Mouse (Mus musculus): ENCODE measurements around the gene Pemt.
A peak's percentile ranks its signal among the peaks of the same experiment; 100 is the strongest.

Gene Pemt

DNA sequence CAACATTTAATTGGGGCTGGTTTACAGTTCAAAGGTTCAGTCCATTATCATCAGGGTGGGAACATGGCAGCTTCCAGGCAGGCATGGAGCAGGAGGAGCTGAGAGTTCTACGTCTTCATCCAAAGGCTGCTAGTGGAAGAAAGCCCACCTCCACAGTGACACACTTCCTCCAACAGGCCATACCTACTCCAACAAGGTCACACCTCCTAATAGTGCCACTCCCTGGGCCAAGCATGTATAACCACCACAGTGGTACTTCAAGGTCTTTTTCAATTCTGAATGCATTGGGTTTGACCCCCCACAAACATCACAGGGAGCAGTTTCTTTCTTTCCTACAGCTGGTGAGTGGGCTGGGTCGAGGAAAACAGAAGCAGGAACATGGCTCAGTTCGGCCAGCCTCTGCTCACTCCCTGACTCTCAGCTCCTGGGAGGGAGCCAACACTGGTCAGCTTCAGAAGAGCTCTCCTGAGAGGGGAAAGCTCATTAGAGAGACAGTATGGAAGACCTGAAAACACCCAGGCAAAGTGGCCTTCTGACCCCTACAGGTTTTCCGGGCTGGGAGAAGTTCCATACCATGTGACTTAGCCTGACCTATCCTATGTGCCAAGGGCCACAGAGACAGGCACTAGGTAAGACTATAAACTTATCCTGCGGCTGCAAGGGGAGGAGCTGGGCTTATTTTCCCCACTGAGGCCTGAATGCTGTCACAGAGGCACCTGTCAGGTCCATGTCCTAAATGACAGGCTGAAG, 44.9 kb downstream of the Pemt start:
- DNase-seq (ENCODE audit: low spot score), result no peak

DNA sequence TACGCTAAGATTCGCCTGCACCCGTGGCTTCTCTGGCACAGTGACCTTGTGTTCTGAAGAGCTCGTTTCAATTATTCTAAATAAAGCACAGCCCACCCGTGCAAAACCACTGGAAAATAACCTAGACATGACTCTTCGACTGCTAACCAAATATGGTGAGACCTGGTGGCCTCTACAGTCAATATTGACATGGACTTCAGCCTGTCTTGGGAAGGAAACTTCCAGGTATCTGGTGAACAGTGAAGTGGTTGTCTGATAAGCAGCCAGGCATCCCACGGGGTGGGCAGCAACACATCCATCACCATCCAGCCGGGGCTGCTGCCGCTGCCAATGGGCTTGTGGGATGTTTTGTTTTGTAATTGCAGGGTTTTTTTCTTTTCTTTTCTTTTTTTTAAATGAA, 52.0 kb downstream of the Pemt start:
- DNase-seq (ENCODE audit: low spot score), result no peak

DNA sequence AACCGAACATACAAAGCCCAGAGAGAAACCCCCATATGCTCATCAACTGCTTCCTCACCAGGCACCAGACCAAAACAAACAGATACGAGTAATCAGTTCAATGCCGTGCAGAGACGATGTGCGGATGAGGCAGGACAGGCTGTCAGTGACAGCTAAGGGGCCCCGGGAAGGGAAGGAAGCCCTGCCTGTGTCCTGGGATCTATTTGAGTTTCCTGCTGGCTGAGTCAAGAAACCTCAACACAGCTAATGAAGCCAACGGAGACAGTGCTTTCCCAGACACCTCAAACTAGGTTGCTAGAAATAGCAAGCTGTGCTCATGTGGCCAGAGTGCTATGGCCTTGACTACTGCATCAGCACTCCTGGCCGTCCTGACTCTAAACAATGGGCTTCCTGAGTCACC, 54.9 kb downstream of the Pemt start:
- DNase-seq (ENCODE audit: low spot score), result no peak

DNA sequence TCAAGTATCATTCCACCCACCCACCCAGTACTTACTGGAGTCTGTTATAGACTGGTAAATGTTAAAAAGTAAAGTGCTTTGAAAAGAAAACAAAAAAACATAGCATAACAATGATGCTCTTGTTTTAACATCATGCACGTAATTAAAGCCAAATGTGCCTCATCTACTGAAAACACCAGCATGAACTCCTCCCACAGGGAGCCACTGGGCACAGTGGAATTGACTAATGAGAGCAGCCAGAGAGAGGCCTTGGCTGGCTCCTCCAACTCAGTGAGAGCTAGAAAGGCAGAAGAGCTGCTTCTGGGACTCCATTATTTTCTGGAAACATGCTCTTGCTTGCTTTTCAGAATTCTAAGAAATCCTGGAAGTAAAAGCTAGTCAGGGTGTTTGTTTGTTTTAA, 56.9 kb downstream of the Pemt start:
- no peak for DNase-seq (ENCODE audit: low spot score)

GRCm38 (mm10) chr11:59977831-59978230, 68.5 kb downstream of the Pemt start:
- DNase-seq (ENCODE audit: low spot score), result no peak

DNA sequence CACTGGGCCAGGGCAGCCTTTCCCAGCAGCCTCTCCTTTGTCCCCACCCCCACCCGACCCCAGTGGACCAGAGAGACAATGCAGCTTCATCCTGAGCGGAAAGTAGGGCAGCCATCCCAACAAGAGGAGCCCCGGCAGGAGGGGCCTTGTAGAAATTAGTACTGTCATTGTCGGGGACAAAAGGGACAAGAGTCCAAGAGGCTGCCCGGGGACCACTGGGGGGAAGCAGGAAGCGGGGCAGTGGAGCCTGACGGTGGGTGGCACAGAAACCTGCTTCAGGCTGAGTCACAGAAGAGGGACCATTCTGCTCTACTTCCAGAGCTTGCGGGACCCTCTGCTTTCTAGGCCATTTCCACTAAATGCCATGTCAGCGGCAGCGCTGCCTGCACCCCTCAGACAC, 71.0 kb downstream of the Pemt start:
- no peak for DNase-seq (ENCODE audit: low spot score)

DNA sequence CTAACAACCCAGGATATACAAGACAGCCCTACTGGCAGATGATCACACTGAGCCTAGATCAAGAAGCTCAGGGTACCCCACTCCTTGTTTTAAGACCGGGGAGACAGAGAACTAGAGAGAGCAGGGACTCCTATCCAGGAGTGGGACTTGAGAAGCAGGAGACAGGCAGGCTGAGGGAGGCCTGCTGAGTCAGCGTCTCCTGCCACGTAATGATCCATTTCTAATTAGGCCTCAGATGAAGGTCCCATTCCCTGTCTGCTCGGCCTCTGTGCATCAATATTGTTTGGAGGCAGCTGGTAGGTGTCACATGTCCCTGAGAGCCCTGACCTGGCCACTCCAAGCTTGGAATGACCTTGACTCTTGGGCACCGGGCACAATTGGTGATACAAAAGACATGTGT, 72.9 kb downstream of the Pemt start:
- no peak for DNase-seq (ENCODE audit: low spot score)

- DNase-seq (ENCODE audit: low spot score), result no peak
Measured at GRCm38 (mm10) chr11:59971691-59972090, 74.6 kb downstream of the Pemt start.

GRCm38 (mm10) chr11:59970780-59971179, 75.5 kb downstream of the Pemt start:
- DNase-seq (ENCODE audit: low spot score), result no peak

DNA sequence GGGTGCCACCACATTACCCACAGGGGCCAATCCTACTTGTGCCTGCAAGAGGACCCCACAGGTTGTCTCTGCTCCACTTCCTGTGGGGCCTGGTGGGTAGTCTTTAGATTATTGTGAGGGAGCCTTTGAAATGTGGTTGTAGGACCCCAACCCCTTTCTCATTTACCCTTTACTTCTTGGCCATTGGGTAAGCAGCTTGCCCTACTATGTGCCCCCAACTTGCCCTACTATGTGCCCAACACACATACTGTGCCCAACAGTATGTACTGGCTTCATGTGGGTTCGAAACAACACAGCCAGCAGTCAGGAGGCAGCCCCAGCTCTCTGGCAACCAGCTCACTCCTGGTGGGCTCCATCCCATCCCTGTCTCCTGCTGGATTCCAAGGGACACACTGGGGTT, 78.5 kb downstream of the Pemt start:
- no peak for DNase-seq (ENCODE audit: low spot score)

DNA sequence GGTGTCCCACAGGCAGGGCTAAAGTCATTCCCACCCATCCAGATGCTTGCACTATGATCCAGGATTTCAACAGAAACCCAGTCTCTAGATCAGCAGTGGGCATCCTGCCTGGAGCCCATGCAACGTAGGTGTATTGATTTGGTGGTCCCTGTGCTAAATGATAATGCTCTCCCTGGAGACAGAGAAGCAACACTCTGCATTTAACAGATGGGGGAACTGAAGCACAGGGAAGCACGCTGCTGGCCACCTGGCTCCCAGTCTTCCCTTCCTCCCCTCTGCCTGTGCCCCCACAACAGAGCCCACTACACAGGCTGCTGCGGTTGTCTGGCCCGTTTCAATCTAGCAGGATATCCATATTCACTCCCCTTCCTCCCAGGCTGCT, 80.2 kb downstream of the Pemt start:
- DNase-seq (ENCODE audit: low spot score), result no peak

GRCm38 (mm10) chr11:59965227-59966101, 80.8 kb downstream of the Pemt start:
- DNase-seq (ENCODE audit: low spot score), result peak; percentile 68

GRCm38 (mm10) chr11:59964818-59965217, 81.5 kb downstream of the Pemt start, which contains the start of gene Rasd1:
Gene Rasd1 (minus strand): TSS chr11:59964944.
- DNase-seq (ENCODE audit: low spot score), result peak; percentile 92

- DNase-seq (ENCODE audit: low spot score), result no peak
Measured at GRCm38 (mm10) chr11:59964163-59964758, 82.0 kb downstream of the Pemt start.

DNA sequence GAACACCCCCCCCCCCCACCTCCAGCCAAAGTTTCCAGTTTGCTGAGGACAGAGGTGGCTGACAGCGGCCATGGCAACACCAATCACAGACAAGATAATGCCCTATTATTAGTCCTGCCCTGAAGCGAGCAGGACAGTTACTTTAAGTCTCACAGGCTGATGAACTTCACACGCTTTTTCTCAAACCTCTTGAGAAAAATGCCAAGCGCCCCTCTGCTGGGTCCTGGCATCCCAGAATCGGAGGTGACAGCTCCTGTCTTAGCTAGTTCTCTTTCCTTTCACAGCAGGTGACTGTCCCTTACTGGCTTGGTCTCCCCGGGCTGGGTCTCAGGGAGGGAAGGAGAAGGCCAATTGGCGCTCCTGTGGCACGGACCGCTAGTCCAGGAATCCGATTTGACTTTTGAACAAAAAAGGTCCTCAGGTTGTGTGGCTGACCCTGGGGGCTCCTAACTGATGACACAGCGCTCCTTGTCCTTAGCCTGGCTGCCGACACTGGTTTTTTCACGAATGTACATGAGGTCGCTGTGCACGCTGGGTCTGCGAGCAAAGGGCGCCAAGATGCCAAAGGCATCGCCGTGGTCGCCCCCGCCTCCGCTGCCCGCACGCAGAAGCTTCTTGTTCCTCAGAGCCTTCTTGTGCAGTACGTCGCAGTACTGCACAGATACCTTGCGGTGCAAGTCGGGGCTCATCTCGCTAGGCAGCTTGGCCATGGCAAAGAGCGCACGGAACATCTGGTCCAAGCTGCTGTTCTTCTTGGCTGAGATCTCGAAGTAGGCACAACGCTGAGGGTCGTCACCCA, 82.7 kb downstream of the Pemt start:
- DNase-seq (ENCODE audit: low spot score), result no peak

DNA sequence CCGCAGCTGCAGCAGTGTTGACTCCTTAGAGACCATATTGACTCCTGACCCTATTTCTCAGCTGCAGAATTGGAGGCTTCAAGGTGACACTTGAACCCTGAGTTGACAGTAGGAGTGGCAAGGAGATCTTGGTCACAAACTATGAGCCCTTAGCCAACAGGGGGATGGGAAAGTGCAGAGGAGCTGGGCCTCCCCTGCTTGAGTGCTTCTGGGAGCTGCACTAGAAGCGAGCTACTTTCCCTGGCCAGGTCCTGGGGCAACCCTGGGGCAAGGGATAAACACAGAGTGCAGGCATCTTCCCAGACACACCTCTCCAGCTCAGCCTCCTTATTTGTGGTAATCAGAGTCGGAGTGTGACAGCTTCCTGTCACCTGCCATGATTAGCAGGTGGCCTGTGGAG, 83.7 kb downstream of the Pemt start:
- no peak for DNase-seq (ENCODE audit: low spot score)

GRCm38 (mm10) chr11:59961338-59961875, 84.9 kb downstream of the Pemt start:
- DNase-seq (ENCODE audit: low spot score), result no peak

GRCm38 (mm10) chr11:59960476-59961337, 85.6 kb downstream of the Pemt start:
- no peak for DNase-seq (ENCODE audit: low spot score)

- DNase-seq (ENCODE audit: low spot score), result peak; percentile 65
Measured at GRCm38 (mm10) chr11:59959453-59959852, 86.8 kb downstream of the Pemt start.

- DNase-seq (ENCODE audit: low spot score), result peak; percentile 82
Measured at GRCm38 (mm10) chr11:59956749-59957148, 89.5 kb downstream of the Pemt start.

DNA sequence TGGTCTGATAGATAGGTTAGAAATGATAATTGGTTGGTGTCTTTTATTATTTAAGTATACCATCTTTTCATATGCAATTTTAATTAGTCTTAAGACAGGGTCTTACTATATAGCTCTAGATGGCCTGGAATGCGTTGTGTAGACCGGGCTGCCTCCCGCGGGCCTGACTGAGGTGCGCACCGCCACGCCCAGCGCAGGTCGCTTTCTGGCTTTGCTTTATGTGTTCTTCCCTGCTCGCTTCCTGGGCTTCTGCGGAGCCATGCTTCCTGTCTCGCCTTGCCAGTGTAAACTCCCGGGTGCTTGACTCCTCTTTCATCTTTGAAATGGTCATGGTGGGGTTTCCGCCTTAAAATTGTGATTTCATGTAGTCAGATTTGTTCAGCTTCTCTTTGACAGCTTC, 93.4 kb downstream of the Pemt start:
- DNase-seq (ENCODE audit: low spot score), result no peak

Measured in ovary, adult 18-20 months (tissue).